Mouse (Mus musculus) right cerebral cortex, adult 2 months (tissue): ENCODE results near the gene Tnfsf9.
"Not testable (repeated sequence)": the region's sequence is repeated elsewhere in the genome, so short reads cannot be mapped to it uniquely, and the experiment has no call there.

ENCODE experiments used
- DNase-seq, 2 experiments: peaks; one replicate each; pipeline ENCODE4 v3.0.0; 2021 to 2022; ENCODE audit warnings: low spot score in 2 of 2

Tnfsf9 gene

DNA sequence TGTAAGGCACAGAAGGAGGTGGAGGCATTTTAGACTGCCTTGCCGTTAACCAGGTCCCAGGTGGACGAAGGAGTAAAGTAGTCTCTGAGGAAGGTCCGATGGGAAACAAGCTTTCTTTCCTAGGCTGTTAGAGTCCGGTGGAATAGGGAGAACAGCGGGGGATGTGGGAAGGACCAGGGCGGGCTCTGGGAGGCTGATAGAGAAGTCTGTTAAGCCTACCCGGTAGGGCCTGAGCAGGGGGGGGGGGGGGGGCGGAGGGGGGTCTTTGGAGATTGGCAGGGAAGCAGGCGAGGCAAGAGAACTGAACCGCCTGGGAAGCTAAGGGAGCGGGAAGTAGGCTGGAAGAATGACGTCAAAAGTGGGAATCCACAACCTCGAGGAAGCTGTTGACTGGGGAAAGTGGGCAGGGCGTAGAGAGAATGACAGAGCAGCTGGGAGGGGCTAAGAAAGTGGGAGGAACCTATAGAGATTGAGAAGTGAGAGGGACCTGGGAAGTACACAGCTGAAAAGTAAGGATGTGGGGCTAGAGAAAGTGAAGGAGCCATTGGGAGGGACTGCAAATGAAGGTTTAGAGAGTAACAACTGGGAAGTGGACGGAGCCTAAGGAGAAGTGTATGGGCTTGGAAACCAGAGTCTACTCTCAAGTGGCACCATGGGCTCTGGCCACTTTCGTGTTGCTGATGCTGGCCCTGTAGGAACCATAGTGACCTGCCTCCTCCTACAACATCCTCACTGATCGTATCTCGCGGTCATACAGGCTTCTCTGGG, 9.1 kb upstream of the Tnfsf9 start:
- DNase-seq, result peak; percentile 28 to 30

DNA sequence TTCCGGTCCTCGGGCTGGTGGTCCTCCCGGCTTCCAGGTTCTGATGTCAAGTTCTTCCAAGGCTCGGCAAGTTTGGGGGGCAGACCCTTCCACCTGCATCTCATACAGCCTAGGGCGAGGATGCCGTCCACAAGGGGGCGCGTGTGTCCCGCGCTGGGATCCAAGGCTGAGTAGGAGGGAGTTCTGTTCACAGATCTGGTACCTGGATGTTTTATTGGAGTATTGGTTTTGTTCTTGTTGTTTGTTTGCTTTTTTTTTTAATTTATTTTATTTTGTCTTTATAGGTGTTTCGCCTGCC, 8.6 kb upstream of the Tnfsf9 start:
- peak; percentile 85 to 87 for DNase-seq

- no peak for DNase-seq
Measured at GRCm38 (mm10) chr17:57098321-57098720, 6.8 kb upstream of the Tnfsf9 start.

DNA sequence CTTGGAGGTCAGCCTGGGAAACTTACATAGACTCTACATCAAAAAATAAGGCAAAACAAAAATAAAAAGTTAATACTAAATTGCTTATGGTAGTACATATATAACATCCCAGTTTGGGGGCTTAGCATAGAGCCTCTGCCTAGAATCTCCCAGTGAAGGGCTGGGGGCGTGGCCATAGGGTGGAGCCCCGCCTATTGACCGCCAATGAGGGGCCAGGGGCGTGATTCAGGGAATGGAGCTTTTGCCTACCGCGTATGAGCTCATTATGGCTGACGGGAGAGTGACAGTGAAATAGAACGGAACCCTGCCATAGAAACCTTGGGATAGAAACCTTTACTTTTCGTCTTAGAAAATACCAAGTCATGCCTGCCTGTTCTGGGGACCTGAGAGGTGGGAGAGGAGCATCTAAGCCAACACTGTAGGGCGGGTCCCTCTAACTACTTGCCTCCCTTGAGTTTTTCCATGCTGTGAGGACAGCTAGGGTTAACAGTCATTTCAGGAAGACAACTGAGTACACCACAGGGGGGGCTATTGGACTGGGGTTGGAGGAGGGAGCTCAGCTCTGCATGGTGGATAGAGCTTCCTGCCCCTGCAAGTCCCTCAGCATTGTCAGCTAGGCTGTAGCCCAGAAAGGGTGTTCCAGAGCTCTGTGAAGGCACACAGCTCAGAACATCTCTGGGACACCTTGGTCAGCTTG, 5.3 kb upstream of the Tnfsf9 start:
- DNase-seq, result no peak

GRCm38 (mm10) chr17:57102276-57102675, 2.8 kb upstream of the Tnfsf9 start:
- DNase-seq, result no peak

DNA sequence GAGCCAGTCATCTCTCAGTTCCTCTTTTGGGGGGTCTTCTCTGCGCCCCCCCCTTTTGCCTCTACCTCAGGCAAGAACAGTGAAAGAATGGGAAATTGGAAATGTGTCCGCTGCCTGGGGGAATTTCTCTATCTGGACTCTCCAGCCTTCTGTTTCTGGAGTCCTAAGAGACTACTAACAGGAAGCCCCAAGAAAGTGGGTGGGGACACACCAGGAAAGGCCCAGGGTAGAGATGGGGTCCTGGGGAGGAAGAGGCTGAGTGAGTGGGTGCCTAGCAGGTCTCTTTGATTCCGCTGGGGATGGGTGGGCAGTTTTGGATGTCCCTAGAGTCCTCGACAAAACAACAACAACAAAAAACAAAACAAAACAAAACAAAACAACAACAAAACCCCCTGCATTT, 629 bp upstream of the Tnfsf9 start:
- DNase-seq, result no peak

DNA sequence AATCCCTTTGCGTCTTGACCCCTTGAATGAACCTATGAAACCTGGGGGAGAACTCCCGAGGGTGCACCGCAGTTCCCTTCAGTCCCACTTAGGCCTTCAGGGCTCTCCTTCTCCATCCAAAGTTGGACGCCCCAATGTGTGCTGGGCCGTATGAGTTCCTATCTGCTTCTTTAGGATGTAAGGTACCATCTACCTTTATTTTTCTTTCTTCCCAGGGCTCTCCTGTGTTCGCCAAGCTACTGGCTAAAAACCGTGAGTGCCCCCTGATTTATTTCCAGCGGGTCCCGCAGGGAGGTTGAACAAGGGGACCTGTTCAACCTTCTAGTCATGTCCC, 877 bp downstream of the Tnfsf9 start:
- no peak for DNase-seq

GRCm38 (mm10) chr17:57107064-57107463, 1.9 kb downstream of the Tnfsf9 start:
- no peak for DNase-seq

DNA sequence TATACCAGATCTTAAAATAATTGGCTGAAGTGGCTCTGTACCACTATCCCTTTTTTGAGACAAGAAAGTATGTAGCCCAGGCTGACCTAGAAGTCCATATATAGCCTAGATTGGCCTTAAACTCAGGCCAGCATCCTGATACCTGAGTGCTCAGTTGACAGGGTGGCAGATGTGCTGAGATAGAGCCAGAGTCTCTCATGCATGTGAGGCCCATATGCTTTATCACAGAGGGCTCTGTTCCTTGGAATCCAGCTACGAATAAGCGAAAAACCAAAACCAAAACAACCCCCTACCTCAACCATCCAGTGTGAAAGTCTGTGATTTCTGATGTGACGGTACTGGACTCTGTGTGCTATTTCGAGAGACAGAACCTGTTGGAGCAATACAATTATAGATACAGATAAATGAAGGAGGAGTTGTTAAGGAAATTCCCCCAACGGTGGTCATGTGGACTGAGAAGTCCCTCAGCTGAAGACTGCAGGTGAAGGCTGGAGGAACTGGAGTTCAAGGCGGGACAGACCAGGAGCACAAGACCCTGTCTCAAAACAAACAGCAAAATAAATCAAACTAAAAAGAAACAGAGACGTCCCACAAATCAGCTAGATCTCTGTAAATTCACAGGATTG, 3.0 kb downstream of the Tnfsf9 start:
- DNase-seq, result no peak

- DNase-seq, result no peak
Measured at GRCm38 (mm10) chr17:57108666-57109171, 3.6 kb downstream of the Tnfsf9 start.

- DNase-seq, result no peak
Measured at GRCm38 (mm10) chr17:57110005-57110404, 4.9 kb downstream of the Tnfsf9 start.

- no peak for DNase-seq
Measured at GRCm38 (mm10) chr17:57112768-57113474, 7.8 kb downstream of the Tnfsf9 start.

DNA sequence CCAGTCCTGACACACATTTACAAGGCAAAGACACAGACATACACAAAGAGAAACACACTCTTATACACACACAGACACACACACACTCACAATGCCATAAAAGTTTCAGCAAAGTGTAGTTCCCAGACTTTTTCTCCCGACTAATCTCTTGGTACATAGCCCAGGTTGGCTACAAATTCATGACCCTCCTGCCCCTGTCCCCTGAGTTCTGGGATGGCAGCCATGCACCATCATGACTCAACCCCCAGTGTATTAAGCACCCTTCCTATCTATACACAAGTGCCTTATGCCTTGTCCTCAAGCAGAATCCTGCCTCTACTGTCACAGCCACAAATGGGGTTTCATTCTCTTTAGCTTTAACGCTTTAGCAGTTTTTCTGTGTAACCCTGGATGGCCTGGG, 11.7 kb downstream of the Tnfsf9 start:
- DNase-seq, result no peak

- DNase-seq, result no peak
Measured at GRCm38 (mm10) chr17:57118524-57119349, 13.6 kb downstream of the Tnfsf9 start.

DNA sequence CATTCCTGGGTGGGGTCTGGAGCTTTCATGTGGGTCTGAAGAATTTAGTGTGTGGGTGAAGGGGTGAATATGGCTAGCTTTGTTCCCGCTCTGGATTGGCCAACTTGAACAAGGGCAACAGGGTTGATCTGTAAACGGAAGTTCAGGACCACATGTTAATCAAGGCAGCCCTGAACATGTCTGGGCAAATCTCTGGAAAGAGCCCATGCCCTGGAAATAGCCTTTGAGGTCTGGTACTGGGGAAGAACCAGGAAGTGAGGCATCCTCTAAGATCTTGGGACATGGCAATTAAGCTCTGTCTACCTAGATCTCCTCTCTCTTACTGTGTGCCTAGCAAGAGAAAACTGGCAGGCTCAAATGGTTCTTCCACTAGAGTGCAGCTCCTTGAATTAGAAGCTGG, 16.7 kb downstream of the Tnfsf9 start:
- no peak for DNase-seq

DNA sequence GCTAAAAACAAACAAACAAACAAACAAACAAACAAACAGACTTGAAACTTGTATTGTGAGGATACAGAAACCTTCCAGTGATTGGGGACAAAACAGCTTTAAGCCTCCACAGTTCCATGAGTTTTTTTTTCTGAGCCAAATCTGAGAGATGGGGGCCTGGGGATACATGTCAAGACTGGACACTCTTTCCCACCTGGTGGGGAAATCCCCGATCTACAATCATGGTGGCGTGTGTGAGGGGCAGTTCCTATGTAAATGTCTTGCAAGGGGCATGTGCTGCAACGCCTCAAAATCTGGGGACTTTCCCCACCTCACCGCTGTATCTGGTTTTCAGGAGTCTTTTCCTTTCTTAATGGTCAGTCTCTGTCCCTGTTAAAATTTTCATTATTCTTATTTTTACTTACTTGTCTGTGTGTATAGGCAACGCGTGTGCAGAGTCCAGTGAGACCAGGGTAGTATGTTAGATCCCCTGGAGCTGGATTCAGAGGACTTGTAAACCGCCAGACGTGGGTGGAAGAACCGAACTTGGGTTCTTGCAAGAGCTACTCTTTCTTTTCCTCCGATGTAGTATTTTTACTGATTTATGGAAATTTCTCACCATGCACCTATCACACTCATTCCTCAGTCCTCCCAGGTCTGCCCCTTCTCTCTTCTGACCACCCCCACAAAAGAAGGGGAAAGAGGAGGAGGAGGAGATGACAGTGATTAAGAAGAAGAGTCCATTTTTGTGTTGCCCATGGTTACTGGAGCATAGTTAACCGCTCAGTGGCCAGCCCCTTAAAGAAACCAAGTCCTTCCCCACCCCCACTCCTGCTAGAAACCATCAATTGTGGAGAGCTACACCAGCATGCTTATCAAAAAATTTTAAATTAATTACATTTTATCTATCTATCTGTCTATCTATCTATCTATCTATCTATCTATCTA, 18.3 kb downstream of the Tnfsf9 start:
- DNase-seq, result no peak

- no peak for DNase-seq
Measured at GRCm38 (mm10) chr17:57124792-57125191, 19.7 kb downstream of the Tnfsf9 start.

DNA sequence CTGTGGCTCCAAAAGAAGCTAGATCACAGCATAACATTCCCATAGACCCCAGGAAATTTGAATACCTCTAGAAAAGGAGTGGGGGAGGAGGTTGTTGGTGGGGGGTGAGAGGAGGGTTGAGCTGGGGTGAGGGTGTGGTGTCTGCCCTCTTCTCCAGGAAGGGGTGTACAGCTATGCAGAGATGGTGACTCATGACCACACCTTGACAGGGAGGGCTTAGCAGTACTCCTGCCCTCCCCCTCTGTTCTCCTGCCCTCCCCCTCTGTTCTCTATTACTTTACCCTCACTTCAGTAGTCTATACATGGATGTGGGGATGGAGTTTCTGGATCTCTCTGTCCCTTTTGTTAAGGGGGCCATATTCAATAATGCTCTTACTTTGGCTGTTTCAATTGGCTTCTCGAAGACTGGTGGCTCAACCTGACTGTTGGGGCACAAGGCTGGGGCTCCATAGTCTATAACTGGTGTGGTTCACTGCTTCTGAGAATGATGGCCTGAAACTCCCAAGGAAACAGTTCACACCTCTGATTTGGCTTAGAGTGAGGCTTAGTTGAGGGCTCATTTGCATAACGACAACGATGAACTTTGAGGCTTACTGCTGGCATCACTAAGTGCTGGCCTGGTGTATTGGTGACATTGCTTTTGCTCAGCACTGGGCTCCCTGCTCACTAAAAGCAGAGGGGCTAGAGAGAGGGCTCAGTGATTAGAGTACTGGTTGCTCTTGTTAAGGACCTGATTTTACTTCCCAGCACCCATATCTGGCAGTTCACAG, 20.9 kb downstream of the Tnfsf9 start:
- DNase-seq, result no peak

- DNase-seq, result no peak
Measured at GRCm38 (mm10) chr17:57131793-57132192, 26.7 kb downstream of the Tnfsf9 start.

- DNase-seq, result not testable (repeated sequence)
Measured at GRCm38 (mm10) chr17:57134021-57134420, 28.9 kb downstream of the Tnfsf9 start.
